Mouse (Mus musculus): ENCODE data around the gene Limch1.

The Limch1 gene

GRCm38 (mm10) chr5:66918316-66919305, 173.0 kb downstream of the Limch1 start:
- DNase-seq (ENCODE audit: low spot score in 2 of 2), result no peak

- no peak for DNase-seq (ENCODE audit: low spot score in 2 of 2)
Measured at GRCm38 (mm10) chr5:66922582-66922981, 177.0 kb downstream of the Limch1 start.

GRCm38 (mm10) chr5:66929291-66929690, 183.7 kb downstream of the Limch1 start:
- DNase-seq (ENCODE audit: low spot score in 2 of 2), result no peak

- no peak for DNase-seq (ENCODE audit: low spot score in 2 of 2)
Measured at GRCm38 (mm10) chr5:66933134-66933804, 187.6 kb downstream of the Limch1 start.

GRCm38 (mm10) chr5:66934585-66934984, 189.0 kb downstream of the Limch1 start:
- DNase-seq (ENCODE audit: low spot score in 2 of 2), result no peak

- DNase-seq (ENCODE audit: low spot score in 2 of 2), result no peak
Measured at GRCm38 (mm10) chr5:66937376-66937775, 191.7 kb downstream of the Limch1 start.

GRCm38 (mm10) chr5:66941710-66942450, 196.3 kb downstream of the Limch1 start:
- DNase-seq (ENCODE audit: low spot score in 2 of 2), result no peak

GRCm38 (mm10) chr5:66942922-66943321, 197.3 kb downstream of the Limch1 start:
- DNase-seq (ENCODE audit: low spot score in 2 of 2), result no peak

GRCm38 (mm10) chr5:66943521-66943920, 197.9 kb downstream of the Limch1 start:
- no peak for DNase-seq (ENCODE audit: low spot score in 2 of 2)

GRCm38 (mm10) chr5:66947958-66948357, 202.3 kb downstream of the Limch1 start:
- no peak for DNase-seq (ENCODE audit: low spot score in 2 of 2)

GRCm38 (mm10) chr5:66949098-66949692, 203.6 kb downstream of the Limch1 start:
- DNase-seq (ENCODE audit: low spot score in 2 of 2), result no peak

GRCm38 (mm10) chr5:66953375-66953774, 207.7 kb downstream of the Limch1 start:
- DNase-seq (ENCODE audit: low spot score in 2 of 2), result no peak

- DNase-seq (ENCODE audit: low spot score in 2 of 2), result no peak
Measured at GRCm38 (mm10) chr5:66953971-66954644, 208.5 kb downstream of the Limch1 start.

GRCm38 (mm10) chr5:66955245-66955644, 209.6 kb downstream of the Limch1 start:
- no peak for DNase-seq (ENCODE audit: low spot score in 2 of 2)

GRCm38 (mm10) chr5:66957656-66958055, 212.0 kb downstream of the Limch1 start:
- DNase-seq (ENCODE audit: low spot score in 2 of 2), result no peak

- no peak for DNase-seq (ENCODE audit: low spot score in 2 of 2)
Measured at GRCm38 (mm10) chr5:66958118-66958517, 212.5 kb downstream of the Limch1 start.

- DNase-seq (ENCODE audit: low spot score in 2 of 2), result no peak
Measured at GRCm38 (mm10) chr5:66959968-66960367, 214.3 kb downstream of the Limch1 start.

- DNase-seq (ENCODE audit: low spot score in 2 of 2), result no peak
Measured at GRCm38 (mm10) chr5:66965442-66965841, 219.8 kb downstream of the Limch1 start.

- no peak for DNase-seq (ENCODE audit: low spot score in 2 of 2)
Measured at GRCm38 (mm10) chr5:66967147-66967546, 221.5 kb downstream of the Limch1 start.

- DNase-seq (ENCODE audit: low spot score in 2 of 2), result no peak
Measured at GRCm38 (mm10) chr5:66967646-66968045, 222.0 kb downstream of the Limch1 start.
